Mouse (Mus musculus): Measurements from ENCODE around the gene Rmnd1.
A peak's percentile ranks its signal among the peaks of the same experiment; 100 is the strongest.
"Not testable (repeated sequence)": the region's sequence is repeated elsewhere in the genome, so short reads cannot be mapped to it uniquely, and the experiment has no call there.

Gene Rmnd1

DNA sequence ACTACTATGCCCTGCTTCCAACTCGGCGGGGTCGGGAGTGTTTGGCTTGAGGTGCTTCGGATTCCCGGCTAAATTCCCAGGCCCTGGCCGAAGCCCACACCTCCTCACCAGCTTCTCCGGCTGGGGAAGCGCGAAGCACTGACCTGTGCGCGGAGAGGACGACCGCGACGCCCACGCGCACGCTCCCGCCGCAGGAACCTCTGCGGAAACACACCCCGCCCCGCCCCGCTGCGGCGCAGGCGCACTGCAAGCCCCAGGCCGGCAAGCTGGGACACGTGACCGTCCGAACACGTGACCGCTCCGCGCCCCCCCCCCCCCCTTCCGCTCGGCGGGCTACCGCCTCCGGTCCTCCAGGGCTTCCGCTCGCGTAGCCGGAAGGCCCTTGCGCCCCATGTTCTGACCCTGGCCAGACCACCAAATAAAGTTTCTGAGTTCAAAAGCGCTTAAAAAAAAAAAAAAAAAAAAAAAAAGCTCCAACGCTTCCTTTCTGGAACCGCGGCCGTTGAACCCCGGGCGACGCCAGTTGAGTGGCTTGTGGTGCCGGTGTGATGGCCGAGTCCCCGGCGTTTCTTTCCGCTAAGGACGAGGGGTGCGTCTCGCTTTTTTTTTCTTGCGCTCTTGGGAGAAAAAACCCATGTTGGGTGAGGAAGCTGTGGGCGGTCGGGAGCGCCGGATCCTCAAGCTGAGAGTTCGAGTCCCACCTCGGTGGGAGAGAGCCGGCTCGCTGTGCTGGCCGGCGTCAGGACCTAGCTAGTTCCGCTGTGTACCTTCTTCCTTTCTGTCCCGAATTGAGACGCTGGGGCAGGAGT is at the start of gene Rmnd1, which contains the start of gene Armt1:
Rmnd1 (minus strand) TSS at position 266 of the 809 bp plus-strand sequence.
Armt1 (plus strand) TSS at position 345 of the 809 bp plus-strand sequence.
- DNase-seq (ENCODE audit: low spot score), result peak; percentile 82

DNA sequence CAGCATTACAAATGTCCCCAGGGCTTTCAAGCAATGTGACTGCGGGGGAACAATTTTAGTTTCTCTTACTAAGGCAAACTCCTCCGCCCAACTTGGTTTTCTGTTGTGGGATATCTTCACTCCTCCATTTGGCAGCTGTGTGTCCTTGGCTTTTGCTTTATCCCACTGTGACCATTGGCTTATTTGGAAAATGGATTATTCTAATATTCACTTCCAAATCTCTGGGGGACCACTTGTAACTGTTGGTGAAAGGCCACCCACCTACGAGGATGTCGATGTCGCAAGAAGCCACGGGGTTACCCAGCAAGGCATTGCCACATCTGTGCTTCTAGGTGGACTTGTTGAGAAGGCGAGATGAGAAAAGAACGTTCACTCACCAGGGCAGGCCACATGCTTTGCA is 49.5 kb upstream of the Rmnd1 start:
- DNase-seq (ENCODE audit: low spot score), result no peak

GRCm38 (mm10) chr10:4480929-4481328 is 48.7 kb upstream of the Rmnd1 start:
- DNase-seq (ENCODE audit: low spot score), result no peak

DNA sequence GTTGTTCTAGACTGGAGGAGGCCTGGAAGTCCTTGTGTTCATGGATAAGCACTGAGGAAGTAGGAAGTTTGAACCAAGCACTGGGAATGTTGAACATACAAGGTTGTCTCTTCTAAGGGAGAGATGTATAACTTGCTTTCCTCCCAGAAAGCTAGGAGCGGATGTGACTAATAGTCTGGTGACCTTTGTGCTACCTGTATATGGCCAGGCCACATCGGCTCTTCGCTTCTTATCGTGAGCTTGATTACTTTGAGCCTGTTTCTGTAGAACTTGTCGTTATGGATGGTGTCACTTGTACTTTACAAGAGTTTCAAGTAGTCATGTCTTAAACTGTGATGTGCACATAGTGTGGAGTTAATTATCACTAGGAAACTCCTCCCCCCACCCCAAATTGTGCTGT is 44.4 kb upstream of the Rmnd1 start:
- DNase-seq (ENCODE audit: low spot score), result no peak

DNA sequence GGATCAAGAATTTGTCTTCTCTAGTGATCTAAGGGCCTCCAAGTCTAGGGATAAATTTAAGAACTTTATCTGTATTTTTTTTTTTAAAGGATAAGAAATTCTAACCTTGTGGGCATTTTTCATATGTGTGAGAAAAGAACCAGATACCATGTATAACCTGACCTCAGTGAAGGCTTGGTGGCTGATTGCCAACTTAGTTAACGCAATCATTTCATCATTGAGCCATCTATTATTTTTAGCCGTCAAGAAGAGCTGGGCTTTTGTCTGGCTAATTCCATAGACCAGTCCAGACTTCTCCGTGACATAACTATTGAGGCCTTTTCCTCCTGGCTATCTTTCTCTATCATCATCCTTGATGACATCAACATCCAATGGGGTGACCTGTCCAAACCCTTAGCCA is 43.2 kb upstream of the Rmnd1 start:
- DNase-seq (ENCODE audit: low spot score), result no peak

DNA sequence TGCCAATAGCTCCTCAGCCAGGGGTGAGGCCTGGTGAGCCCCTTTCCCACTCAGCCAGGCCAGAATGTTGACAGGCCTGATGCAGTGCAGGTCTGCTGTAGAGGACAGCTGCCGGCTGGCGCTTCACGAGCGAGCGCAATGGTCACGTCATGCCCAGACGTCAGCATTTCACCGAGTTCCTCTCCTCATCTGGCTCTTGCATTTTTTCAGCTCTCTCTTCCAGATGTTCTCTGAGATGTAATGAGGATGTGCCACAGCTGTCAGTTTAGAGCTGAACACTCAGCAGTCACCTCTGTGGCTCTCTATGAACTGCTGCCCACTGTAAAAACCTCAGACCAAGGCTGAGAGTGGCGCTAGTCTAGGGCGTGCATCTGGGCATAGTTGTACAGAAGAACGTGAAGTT is 41.4 kb upstream of the Rmnd1 start:
- DNase-seq (ENCODE audit: low spot score), result no peak

GRCm38 (mm10) chr10:4469406-4469805 is 37.2 kb upstream of the Rmnd1 start:
- no peak for DNase-seq (ENCODE audit: low spot score)

- DNase-seq (ENCODE audit: low spot score), result no peak
Observed at GRCm38 (mm10) chr10:4465799-4466198, 33.6 kb upstream of the Rmnd1 start.

DNA sequence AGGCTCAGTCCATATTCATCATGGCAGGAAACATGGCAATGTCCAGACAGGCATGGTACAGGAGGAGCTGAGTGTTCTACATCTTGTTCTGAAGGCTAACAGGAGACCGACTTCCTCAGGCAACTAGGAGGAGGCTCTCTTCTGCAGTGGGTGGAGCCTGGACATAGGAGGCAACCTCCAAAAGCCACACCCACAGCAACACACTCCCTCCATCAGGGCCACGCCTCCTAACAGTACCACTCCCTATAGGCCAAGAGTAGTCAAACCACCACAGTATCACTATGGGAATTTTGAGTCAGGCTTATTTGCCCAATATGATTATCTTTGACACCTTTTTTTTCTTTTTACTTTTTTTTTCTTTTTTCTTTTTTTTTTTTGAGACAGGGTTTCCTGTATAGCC is 28.0 kb upstream of the Rmnd1 start:
- DNase-seq (ENCODE audit: low spot score), result no peak

- no peak for DNase-seq (ENCODE audit: low spot score)
Observed at GRCm38 (mm10) chr10:4456409-4456808, 24.2 kb upstream of the Rmnd1 start.

GRCm38 (mm10) chr10:4435416-4435815 is 3.2 kb upstream of the Rmnd1 start:
- no peak for DNase-seq (ENCODE audit: low spot score)

- not testable (repeated sequence) for DNase-seq (ENCODE audit: low spot score)
Observed at GRCm38 (mm10) chr10:4433871-4434270, 1.7 kb upstream of the Rmnd1 start.

DNA sequence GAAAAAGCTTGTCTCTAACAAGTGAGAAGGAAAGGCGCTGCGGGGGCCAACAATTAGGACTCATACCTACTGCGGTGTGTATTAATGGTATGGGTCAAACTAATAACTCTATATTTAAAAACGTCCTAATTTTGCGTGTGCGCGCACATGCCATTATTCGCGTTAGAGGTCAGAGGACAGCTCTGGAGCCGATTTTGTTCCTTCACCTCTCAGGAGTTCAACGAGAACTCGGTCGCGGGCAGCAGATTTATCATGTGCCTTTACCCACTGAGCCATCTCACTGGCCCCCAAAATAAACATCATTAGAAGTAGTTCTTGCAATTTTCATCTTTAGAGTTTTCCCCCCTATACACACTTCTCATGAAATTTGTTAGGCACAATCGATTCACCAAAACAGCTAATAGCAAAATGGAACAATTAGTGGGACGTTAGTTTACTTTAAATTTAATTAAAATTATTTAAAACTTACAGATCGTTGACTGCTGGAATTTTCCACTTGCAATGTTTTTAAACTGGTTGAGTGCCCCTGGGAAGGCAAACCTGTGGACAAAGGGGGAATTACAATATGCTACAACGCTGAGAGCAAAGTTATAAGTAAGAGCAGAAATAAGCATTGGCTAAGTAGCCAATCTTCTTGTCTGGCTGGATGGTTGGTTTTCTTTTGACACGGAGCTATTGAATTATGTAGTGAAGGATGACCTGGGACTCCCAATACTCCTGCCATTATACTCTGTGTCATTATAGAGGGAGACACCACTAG is 988 bp upstream of the Rmnd1 start:
- no peak for DNase-seq (ENCODE audit: low spot score)

DNA sequence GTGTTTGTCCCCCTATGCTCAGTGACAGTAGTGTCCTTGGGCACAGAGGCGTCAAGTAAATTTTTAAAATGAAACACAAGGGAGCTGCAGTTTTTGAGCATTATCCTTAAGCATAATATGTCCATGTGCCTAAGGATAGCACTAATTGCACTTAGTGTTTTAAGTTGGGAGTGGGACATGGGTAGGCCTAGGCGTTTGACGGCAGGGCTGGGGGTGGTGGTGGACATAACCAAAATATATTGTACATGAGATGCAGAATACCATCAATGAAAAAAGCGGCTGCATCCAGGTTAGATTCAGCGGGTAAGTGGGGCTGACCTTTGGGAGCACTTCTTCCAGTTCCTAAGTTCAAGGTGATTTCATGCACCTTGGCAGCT is 454 bp downstream of the Rmnd1 start:
- DNase-seq (ENCODE audit: low spot score), result no peak

GRCm38 (mm10) chr10:4430826-4431225 is 1.4 kb downstream of the Rmnd1 start:
- DNase-seq (ENCODE audit: low spot score), result no peak

DNA sequence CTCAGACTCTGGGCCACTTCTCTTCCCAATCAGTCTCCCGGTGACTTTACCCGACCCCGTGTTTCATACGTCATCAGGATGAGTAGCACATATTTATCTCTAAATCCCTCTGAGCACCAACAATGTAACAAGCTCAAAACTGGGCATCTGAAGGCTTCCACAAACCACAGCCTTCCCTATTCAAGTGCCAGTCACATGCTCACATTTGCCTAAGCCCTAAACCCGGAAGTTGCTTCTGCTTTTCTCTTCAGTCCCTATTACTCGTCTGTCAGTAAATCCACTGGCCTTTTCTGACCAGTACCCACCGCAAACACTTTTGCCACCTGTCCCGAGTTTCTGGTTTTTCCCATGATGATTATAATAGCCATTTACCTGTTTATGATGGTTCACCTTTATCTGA is 1.8 kb downstream of the Rmnd1 start:
- no peak for DNase-seq (ENCODE audit: low spot score)

DNA sequence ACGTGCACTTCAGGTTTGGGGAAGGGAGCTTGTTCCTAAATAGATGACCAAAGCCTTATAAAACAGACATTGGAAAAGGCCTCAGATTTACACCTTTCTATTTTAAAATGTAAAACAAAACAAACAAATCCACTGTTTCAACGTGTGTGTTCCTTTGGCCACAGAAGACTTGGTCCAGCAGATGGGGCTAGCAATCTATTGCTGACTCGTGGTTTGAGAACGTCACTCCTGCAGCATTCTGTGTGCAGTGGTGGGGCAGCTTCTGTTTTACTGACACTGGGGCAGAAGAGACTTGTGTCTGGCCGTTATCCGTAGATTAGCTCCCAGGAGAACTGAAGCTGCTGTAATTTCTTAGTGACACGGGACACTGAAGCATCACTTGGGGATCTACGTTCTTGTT is 6.9 kb downstream of the Rmnd1 start:
- DNase-seq (ENCODE audit: low spot score), result no peak

GRCm38 (mm10) chr10:4407191-4407590 is 25.0 kb downstream of the Rmnd1 start:
- DNase-seq (ENCODE audit: low spot score), result no peak

DNA sequence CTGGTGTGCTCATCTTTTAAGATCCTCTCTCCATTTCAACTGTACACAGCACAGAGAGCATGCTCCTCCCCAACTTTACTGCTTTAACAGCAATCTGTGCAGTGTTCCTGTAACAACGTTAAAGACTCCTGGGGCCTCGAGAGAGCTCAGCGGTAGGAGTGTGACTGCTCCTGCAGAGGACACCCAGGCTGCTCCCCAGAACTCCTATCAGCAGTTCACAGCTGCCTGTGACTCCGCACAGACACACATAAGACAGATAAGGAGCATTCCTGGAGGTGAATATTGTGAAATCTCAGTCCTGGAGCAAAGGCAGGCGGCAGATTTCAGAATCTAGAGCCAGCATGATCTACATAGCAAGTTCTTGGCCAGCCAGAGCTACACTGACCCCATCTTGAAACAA is 26.7 kb downstream of the Rmnd1 start:
- no peak for DNase-seq (ENCODE audit: low spot score)

GRCm38 (mm10) chr10:4404895-4405491 is 27.2 kb downstream of the Rmnd1 start:
- DNase-seq (ENCODE audit: low spot score), result no peak

DNA sequence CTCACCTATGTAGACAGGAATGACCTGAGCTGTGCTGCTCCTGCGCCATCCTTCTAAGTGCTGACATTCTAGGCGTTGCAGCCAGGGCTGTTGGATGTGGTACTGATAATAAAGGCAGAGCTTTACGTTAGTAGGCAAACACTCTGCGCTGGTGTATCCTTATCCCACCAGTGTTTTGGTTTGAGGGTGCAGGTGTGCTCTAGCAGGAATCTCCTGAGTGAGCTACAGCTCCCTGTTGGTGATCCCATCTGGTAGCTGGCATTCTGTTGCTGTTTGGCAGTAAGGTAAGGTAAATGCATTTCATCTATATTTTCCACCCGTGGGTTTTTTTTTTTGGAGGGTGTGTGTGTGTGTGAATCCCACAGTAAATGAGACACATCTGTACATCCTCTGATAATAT is 34.1 kb downstream of the Rmnd1 start:
- DNase-seq (ENCODE audit: low spot score), result no peak

GRCm38 (mm10) chr10:4395321-4395720 is 36.9 kb downstream of the Rmnd1 start:
- no peak for DNase-seq (ENCODE audit: low spot score)

DNA sequence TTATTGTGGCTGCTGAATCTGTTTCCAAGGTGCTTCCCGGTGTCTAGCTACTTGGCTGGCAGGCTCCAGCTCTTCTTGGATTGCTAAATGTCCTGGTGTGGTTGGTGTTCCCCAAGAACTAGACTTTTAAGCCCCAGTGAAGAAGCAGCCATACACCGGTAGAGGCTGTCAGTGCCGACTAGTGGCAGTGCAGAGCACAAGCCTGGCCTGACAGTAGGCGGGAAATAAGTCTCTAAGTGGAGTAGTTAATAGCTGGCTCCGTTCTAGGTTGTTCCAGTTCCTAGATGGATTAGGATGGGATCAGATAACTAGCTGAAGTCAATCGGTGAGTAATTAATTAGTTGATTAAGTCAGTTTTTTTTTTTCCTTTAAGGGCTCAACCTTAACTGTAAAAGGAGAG is 40.3 kb downstream of the Rmnd1 start:
- no peak for DNase-seq (ENCODE audit: low spot score)

Measured in urinary bladder, postnatal 10 days (tissue).